Mouse (Mus musculus) forebrain, embryonic 14.5 days (tissue): ENCODE measurements around the gene Emp2. TPM values are rescaled to one million over a fixed set of nuclear protein-coding genes. Genes with fewer than 3 reads are reported as not detected.
"Not testable (repeated sequence)": the region's sequence is repeated elsewhere in the genome, so short reads cannot be mapped to it uniquely, and the experiment has no call there.

Experiments
- ATAC-seq: fragments of 200-750 bp; cut with Nextera tagmentation; 2 replicates; pipeline ENCODE4 v1.8.0; 2017; ENCODE audit warnings: mild to moderate bottlenecking, moderate library complexity
- DNase-seq: peaks from one replicate; pipeline ENCODE4 v3.0.0-alpha.2; 2015; ENCODE audit warnings: low spot score
- H3K27ac ChIP-seq: fragments of 300-500 bp; sonication (generic); 2 replicates; pipeline ENCODE4 v1.5.1; 2014; ENCODE audit warnings: low read depth, mild to moderate bottlenecking, control low read depth, low read length, moderate library complexity
- H3K27me3 ChIP-seq: fragments of 300-500 bp; sonication (generic); replicated peaks from 2 replicates; pipeline ENCODE4 v1.6.1; 2014; ENCODE audit warnings: low read length, control low read depth, mixed read lengths; ENCODE audit not compliant: control insufficient read depth, insufficient read depth
- H3K36me3 ChIP-seq: fragments of 300-500 bp; sonication (generic); 2 replicates; pipeline ENCODE4 v1.6.1; 2014; ENCODE audit warnings: low read length, control low read depth; ENCODE audit not compliant: control insufficient read depth, insufficient read depth
- H3K4me1 ChIP-seq: fragments of 300-500 bp; sonication (generic); 2 replicates; pipeline ENCODE4 v1.6.1; 2014; ENCODE audit warnings: antibody characterized with exemption, low read length, control low read depth; ENCODE audit not compliant: control insufficient read depth, insufficient read depth
- H3K4me2 ChIP-seq: fragments of 300-500 bp; sonication (generic); 2 replicates; pipeline ENCODE4 v1.6.1; 2014; ENCODE audit warnings: mild to moderate bottlenecking, control low read depth, low read length
- H3K4me3 ChIP-seq: fragments of 300-500 bp; sonication (generic); 2 replicates; pipeline ENCODE4 v1.5.1; 2014; ENCODE audit warnings: low read depth, low read length, control low read depth
- H3K9ac ChIP-seq: fragments of 300-500 bp; sonication (generic); 2 replicates; pipeline ENCODE4 v1.6.1; 2014; ENCODE audit warnings: mild to moderate bottlenecking, low read length, control low read depth, moderate library complexity
- H3K9me3 ChIP-seq: fragments of 300-500 bp; sonication (generic); replicated peaks from 2 replicates; pipeline ENCODE4 v1.6.1; 2016; ENCODE audit warnings: low read length, control low read depth, mixed read lengths; ENCODE audit not compliant: control insufficient read depth
- WGBS: fragments of 180-500 bp; shearing (Covaris S2); extraction: QIAGEN DNeasy Blood & Tissue Kit; methylation state at CpG from one replicate; pipeline ENCODE4 v1.1.7; 2014; 5-methylcytosine and 5-hydroxymethylcytosine counted together
- microRNA-seq: library from miRNA; unstranded; fragments of <30 nt; microRNA quantifications from one replicate; pipeline ENCODE4, GENCODE M21; 2016
- polyA plus RNA-seq: library from polyadenylated mRNA; unstranded; fragments of >200 nt; fragmentation: Nextera tagmentation; extraction: Ambion mirVana; gene quantifications from 2 replicates; pipeline ENCODE4 v1.2.1, GENCODE M21; 2014

Emp2 gene
- polyA plus RNA-seq, 1 experiment from 2014 or later, result 3.4 TPM

GRCm38 (mm10) chr16:10281890-10282289, 31.9 kb downstream of the Emp2 start:
- Histone ChIP-seq H3K27ac (no peak overlapping the region), H3K4me3 (no peak overlapping the region), H3K4me1 (no peaks in the 10 kb centered on the region), H3K9ac (no peak overlapping the region), H3K27me3 (no peaks in the 10 kb centered on the region), H3K4me2 (no peak overlapping the region), H3K9me3 (no peaks in the 10 kb centered on the region), H3K36me3 (no peaks in the 10 kb centered on the region)
- WGBS, result 81% methylated on average over 3 of the region's 3 CpGs
- no peak for DNase-seq
- no peak for ATAC-seq

- Histone ChIP-seq H3K9me3 (no peaks in the 10 kb centered on the region), H3K27me3 (no peaks in the 10 kb centered on the region), H3K27ac (no peak overlapping the region), H3K4me2 (no peak overlapping the region), H3K4me1 (no peaks in the 10 kb centered on the region), H3K36me3 (no peaks in the 10 kb centered on the region), H3K9ac (no peak overlapping the region), H3K4me3 (no peak overlapping the region)
- ATAC-seq (peak; percentile 26; the same call in 1 of the 2 replicates), DNase-seq (peak; percentile 85)
- 51% methylated on average over 12 of the region's 12 CpGs for WGBS
Observed at GRCm38 (mm10) chr16:10280286-10280951, 33.3 kb downstream of the Emp2 start.

- DNase-seq, H3K4me2 ChIP-seq, H3K9me3 ChIP-seq, H3K4me1 ChIP-seq, H3K9ac ChIP-seq, H3K27ac ChIP-seq, H3K27me3 ChIP-seq, H3K4me3 ChIP-seq, H3K36me3 ChIP-seq, ATAC-seq: not testable (repeated sequence)
- 85% methylated on average over 5 of the region's 5 CpGs for WGBS
Observed at GRCm38 (mm10) chr16:10276778-10277177, 37.0 kb downstream of the Emp2 start.

- Histone ChIP-seq H3K9me3 (0 out of 2 replicates have a peak, but pooled peaks cover 8% of the 10 kb centered on the region), H3K27ac (no peak overlapping the region), H3K27me3 (no peaks in the 10 kb centered on the region), H3K36me3 (no peaks in the 10 kb centered on the region), H3K4me1 (no peaks in the 10 kb centered on the region), H3K9ac (no peak overlapping the region), H3K4me2 (no peak overlapping the region), H3K4me3 (no peak overlapping the region)
- ATAC-seq (no peak), DNase-seq (no peak)
- 68% methylated on average over 4 of the region's 4 CpGs for WGBS
Observed at GRCm38 (mm10) chr16:10274465-10274864, 39.3 kb downstream of the Emp2 start.

- Histone ChIP-seq H3K4me3 (no peak overlapping the region), H3K4me1 (no peaks in the 10 kb centered on the region), H3K27me3 (no peaks in the 10 kb centered on the region), H3K9me3 (0 out of 2 replicates have a peak, but pooled peaks cover 8% of the 10 kb centered on the region), H3K27ac (no peak overlapping the region), H3K36me3 (no peaks in the 10 kb centered on the region), H3K9ac (no peak overlapping the region), H3K4me2 (no peak overlapping the region)
- DNase-seq (peak; percentile 70), ATAC-seq (no peak)
- WGBS, result 30% methylated on average over 3 of the region's 3 CpGs
Observed at GRCm38 (mm10) chr16:10272256-10272655, 41.5 kb downstream of the Emp2 start.

GRCm38 (mm10) chr16:10253993-10254392, 59.8 kb downstream of the Emp2 start:
- Histone ChIP-seq H3K36me3 (no peaks in the 10 kb centered on the region), H3K4me1 (no peaks in the 10 kb centered on the region), H3K4me3 (no peak overlapping the region), H3K27ac (no peak overlapping the region), H3K27me3 (no peaks in the 10 kb centered on the region), H3K4me2 (no peak overlapping the region), H3K9me3 (no peaks in the 10 kb centered on the region), H3K9ac (no peak overlapping the region)
- WGBS, result 7% methylated on average over 1 of the region's 1 CpGs
- ATAC-seq, result no peak
- peak; percentile 1 for DNase-seq

- ATAC-seq (no peak), DNase-seq (no peak)
- Histone ChIP-seq H3K27me3 (no peaks in the 10 kb centered on the region), H3K9ac (no peak overlapping the region), H3K9me3 (no peaks in the 10 kb centered on the region), H3K27ac (no peak overlapping the region), H3K4me1 (no peaks in the 10 kb centered on the region), H3K36me3 (no peaks in the 10 kb centered on the region), H3K4me3 (no peak overlapping the region), H3K4me2 (no peak overlapping the region)
Observed at GRCm38 (mm10) chr16:10236601-10237000, 77.2 kb downstream of the Emp2 start.

Small RNA genes lying within 50 kb of the gene (microRNA-seq; reads per million reads assigned to microRNA genes)
- gene Gm22932, result not detected

Other genes with a start within 250 kb of the Emp2 start
- not detected in 2 replicates for gene Rpl39l, start 143.7 kb downstream of the Emp2 start, polyA plus RNA-seq
- 0.25 and 0.33 TPM in 2 replicates for gene Atf7ip2, start 121.3 kb downstream of the Emp2 start, polyA plus RNA-seq
- gene Tekt5, start 81.5 kb upstream of the Emp2 start, polyA plus RNA-seq, result 2.7 and 2.9 TPM in 2 replicates
- gene Nubp1, start 98.0 kb upstream of the Emp2 start, polyA plus RNA-seq, result 40.7 and 49.4 TPM in 2 replicates
- gene Tvp23a, start 133.4 kb upstream of the Emp2 start, polyA plus RNA-seq, result 38.9 and 45.8 TPM in 2 replicates
- gene Ciita, start 166.1 kb upstream of the Emp2 start, polyA plus RNA-seq, result 0.12 and 0.15 TPM in 2 replicates
- gene Dexi, start 229.1 kb upstream of the Emp2 start, polyA plus RNA-seq, result 16.9 and 21.6 TPM in 2 replicates
- gene Clec16a, start 231.4 kb upstream of the Emp2 start, polyA plus RNA-seq, result 50.2 and 65.6 TPM in 2 replicates